Mouse (Mus musculus): ENCODE results near the gene Lim2. TPM values are rescaled to one million over a fixed set of nuclear protein-coding genes. Genes with fewer than 3 reads are reported as not detected.
A peak's percentile ranks its signal among the peaks of the same experiment; 100 is the strongest.

The Lim2 gene
- polyA plus RNA-seq, 1 experiment, result not detected

DNA sequence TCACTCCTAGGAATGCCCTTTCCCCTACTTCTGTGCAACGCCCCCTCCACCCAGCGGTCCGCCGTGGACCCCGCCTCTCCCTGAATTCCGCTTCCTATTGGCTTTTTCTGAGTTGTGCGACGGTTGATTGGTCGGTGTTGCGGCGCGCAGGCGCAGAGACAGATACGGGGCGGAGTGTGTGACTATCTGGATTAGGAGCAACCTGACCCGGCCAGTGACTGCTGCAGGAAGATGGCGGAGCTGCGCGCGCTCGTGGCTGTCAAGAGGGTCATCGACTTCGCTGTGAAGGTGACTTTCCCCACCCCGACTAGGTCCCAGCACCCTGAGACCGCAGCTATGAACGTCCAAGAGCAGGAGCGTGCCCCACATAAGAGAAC is 16.4 kb downstream of the Lim2 start, which contains the start of the genes Etfb and Gm45233:
Gene Etfb, plus strand, starts transcription at position 167 of the 377 bp plus-strand sequence.
Gene Gm45233, plus strand, starts transcription at position 212 of the 377 bp plus-strand sequence.
- DNase-seq (ENCODE audit: low spot score), result peak; percentile 82

DNA sequence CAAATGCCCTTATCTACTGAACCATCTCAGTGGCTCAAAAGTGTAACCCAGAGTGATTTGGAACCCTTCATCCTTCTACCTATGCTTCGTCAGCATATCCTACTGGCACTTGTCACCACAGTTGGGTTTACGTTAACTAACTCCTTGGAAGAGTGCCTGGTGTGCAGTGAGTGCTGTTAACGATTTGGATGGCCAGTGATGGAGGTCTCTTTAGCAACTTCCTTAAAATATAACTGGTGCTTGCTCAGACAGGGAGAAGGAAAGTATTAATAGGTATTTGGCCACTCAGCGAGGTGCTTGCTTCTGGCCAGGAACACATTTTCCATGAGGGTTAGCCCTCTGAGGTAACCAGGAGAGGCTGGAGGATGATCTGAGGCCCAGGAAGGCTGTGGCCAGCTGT is 20.3 kb downstream of the Lim2 start:
- no peak for DNase-seq (ENCODE audit: low spot score)

DNA sequence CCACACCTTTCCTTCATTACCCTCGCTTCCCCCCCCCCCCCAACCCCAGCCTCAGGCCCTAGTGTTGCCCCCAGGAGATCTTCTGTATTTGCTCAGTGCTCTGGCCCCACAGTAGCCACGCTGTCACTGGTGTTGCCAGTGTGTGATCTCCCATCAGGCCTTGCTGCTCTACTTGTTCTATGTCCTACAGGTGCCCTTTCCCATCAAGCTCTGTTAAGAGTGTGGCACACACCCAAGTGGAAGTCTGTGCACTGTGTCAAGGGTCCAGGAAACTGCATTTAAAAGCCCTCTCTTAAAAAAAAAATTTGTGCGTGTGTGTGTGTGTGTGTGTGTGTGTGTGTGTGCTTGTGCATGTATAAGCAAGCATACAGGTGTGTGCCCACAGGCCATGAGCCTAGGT is 20.8 kb downstream of the Lim2 start:
- DNase-seq (ENCODE audit: low spot score), result no peak

DNA sequence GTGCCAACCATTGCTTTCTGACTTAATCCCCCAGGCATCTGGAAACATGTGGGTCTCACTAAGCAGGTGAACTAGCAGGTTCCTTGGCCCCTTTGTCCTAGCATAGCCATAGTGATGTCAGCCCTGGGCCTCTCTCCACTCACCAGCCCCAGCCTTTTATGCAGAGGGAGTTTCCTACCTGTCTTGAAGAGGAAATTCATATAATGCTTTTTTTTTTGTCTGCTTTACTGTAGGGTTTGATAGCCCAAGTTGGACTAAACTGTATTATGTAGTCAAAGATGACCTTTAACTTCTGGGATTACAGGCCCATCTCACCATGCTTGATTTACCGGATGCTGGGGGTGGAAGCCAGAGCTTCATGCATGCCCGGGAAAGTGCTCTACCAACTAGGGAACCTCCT is 22.3 kb downstream of the Lim2 start:
- DNase-seq (ENCODE audit: low spot score), result no peak

DNA sequence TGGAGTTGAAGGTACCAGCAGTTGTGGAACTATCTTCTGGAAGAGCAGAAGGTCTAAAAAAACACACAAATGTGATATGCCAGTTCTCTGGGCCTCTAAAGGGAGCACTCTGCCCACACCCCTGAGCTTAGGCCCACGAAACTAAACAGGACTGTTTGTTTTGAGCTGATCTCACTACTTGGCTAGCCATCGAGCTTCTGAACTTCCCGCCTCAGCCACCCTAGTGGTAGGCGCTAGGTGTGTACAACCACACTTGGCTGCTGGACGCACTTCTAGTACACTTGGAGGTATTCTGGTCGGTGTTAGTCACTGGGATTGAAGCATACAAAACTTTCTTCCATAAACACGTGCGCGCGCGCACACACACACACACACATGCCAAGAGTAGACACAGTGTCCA is 24.3 kb downstream of the Lim2 start:
- no peak for DNase-seq (ENCODE audit: low spot score)

DNA sequence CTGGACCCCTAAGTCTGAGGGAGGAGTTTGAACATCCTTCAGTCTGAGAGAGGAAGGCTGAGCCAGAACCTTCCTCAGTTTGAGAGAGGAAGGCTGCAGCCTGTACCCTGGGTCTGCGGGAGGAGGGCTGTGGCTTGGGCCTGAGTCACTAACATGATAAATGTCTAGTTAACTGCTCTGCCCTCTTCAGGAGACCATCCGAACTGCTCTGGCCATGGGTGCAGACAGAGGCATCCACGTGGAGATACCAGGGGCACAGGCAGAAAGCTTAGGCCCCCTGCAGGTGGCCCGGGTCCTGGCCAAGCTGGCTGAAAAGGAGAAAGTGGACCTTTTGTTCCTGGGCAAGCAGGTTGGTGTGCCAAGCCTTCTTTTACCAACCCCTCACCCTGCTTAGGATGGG is 25.1 kb downstream of the Lim2 start:
- no peak for DNase-seq (ENCODE audit: low spot score)

DNA sequence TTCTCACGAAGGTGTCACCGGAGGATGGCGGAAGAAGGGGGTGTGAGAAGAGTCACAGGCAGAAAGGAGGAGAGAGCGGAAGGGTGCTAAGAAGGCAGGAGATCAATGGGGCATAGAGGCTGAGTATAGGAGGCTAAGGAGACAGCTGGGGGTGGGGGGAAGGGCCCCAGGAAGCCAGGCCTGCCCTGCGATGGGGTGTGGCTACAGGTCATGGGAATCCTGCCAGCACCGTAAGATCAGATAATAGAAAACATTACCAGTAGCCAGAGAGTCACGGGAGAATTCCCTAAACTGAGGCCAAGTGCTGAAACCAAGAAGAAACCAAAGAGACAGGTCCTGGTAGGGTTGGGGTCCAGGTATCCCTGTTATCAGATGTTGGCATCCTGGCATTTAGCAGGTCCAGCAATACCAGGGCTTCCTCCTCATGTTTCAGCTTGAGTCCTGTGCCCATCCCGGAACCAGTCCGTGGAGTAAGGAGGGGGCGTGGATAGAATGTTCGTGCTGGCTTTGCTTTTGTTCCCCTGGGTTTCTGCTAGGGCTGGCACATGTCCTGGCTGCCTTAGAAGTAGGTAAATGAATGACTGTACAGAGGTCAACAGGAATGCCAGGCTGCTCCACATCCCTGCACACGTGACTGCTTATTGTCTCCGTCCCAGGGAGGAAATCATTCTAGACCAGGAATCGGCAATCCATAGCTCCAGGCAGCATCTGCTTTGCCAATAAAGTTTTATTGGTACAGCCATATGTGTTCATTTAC is 26.3 kb downstream of the Lim2 start:
- DNase-seq (ENCODE audit: low spot score), result no peak

DNA sequence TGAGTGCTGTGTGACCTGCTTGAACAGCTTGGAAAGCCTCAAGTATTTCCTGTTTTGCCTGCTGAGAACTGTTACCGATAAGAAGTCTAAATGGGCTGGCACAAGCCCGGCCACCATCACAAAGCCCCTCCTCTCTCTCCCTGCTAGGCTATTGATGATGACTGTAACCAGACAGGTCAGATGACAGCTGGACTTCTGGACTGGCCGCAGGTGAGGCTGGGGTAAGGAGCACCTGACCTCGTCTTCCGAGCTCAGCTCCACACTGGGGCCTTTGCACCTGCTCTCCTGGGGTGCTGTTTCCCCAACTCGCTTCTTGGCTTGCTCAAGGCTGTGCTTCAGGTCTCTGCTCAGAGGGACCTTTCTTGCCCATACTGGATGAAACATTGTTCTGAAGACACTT is 26.9 kb downstream of the Lim2 start:
- DNase-seq (ENCODE audit: low spot score), result no peak

DNA sequence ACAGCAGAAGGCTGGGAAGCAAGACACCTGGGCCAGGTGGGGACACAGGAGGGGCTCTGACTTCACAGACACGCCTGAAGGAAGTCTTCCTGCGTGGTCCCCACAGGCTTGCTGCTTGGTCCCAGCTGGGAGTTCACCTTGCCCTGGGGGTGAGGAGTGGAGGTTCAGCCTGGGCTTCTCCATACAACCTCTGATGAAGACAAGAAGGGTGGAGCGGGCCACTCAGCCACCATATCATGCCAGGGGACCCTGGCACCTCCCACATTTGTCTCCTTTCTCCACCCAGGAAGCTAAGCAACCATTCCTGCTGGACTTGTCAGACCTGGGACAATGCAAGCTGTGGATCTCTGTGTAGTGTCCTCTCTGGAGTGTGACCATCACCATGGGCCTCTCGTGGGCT is 35.4 kb downstream of the Lim2 start, which contains the start of gene Vsig10l:
Gene Vsig10l, plus strand, starts transcription at position 301 of the 400 bp plus-strand sequence.
- DNase-seq (ENCODE audit: low spot score), result no peak

DNA sequence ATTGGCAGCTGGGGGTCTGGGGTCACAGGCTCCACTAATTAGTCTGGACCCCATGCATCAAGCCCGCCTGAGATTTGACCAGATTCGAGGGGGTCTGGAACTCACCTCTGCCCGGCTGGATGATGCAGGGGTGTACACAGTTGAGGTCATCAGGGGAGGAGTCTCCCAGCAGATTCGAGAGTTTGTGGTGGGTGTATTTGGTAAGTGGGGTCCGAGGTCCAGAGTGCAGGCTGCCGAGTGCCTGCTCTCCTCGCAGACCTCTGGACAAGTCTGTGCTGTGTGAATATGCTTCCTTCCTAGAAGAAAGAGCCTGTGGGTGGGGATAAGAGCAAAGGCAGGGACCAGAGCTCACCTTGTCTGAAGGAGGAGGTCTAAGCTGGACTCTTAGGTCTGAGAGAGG is 36.5 kb downstream of the Lim2 start:
- DNase-seq (ENCODE audit: low spot score), result no peak

DNA sequence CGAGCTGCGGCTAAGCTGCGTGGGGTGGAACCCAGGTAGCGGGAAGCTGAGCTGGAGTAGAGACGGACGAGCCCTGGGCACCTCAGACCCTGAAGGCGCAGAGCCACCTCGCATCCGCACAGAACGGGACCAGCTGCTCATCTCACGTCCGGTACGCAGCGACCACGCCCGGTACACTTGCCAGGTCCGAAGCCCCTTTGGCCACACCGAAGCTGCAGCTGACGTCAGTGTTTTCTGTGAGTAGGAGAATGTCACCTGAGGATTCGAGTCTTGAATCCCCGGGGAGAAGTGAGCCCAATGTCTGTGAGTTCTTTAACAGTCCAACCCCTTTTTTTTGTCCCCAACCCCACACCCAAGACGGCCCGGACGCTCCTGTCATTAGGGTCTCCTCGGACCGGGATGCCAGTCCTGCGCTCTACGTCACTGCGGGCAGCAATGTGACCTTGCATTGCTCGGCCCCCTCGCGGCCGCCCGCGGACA is 37.4 kb downstream of the Lim2 start:
- no peak for DNase-seq (ENCODE audit: low spot score)

DNA sequence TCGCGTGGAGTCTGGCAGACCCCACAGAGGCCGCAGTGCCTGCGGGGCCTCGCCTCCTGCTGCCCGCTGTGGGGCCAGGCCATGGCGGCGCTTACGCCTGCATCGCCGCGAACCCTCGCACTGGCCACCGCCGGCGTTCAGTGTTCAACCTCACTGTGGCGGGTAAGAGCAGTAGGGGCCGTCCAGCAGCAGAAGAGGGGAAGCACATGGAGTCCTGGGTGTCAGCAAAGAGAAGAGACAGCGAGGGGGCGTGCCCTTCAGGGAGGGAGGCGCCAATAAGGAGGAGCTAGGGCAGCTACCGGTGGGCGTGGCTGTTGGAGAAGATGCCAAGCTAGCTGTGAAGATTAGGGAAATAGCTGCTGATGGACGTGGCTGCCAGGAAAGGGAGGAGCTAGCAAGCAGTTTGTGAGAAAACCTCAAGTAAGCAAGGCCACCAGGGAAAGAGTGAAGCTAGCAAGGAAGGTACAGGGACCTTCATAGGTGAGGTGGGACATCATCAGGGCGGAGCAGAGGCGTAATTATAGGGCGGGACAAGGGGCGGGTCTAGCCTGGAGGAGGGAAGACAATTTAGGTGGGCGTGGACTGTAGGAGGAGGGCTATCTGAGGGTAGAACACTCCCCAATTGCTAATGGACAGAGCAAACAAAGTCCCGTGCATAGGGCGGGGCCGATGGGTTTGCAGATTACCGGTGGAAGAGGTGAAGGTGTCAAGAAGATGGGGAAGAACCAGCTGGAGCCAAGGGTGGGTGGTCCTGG is 38.1 kb downstream of the Lim2 start:
- DNase-seq (ENCODE audit: low spot score), result peak; percentile 58

DNA sequence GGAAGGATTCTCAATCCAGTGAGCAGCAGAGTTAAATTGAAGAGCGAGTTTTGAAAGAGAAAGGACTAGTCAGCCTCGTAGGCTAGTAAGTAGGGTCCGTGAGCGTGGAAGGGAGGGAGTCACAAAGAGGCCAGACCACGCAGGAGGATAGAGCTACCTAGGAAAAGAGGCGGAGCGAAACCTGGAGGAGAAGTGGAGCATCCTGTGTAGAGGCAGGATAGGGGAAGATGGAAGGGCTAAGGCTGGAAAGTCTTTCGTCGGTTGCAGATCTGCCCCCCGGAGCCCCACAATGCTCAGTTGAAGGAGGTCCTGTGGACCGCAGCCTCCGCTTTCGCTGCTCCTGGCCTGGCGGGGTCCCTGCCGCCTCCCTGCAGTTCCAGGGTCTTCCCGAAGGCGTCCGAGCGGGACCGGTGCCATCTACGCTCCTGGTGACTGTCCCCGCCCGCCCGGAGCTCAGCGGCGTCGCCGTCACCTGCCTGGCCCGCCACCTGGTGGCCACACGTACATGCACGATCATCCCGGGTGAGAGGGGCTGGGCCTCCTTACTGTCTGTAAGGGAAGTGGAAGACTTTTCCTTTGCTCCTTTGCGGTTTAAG is 38.7 kb downstream of the Lim2 start:
- DNase-seq (ENCODE audit: low spot score), result peak; percentile 71

DNA sequence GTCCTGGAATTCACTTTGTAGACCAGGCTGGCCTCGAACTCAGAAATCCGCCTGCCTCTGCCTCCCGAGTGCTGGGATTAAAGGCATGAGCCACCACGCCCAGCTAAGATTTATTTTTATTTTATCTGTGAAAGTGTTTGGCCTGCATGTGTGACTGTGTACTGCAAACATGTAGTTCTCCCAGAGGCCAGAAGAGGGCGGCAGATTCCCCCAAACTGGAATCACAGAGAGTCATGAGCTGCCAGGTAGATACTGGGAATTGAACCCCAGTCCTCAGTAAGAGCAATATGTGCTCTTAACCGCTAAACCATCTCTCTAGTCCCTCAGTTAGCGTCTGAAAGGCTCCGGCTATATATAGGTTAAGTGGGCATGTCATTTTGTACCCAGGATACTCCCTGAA is 42.9 kb downstream of the Lim2 start:
- no peak for DNase-seq (ENCODE audit: low spot score)

DNA sequence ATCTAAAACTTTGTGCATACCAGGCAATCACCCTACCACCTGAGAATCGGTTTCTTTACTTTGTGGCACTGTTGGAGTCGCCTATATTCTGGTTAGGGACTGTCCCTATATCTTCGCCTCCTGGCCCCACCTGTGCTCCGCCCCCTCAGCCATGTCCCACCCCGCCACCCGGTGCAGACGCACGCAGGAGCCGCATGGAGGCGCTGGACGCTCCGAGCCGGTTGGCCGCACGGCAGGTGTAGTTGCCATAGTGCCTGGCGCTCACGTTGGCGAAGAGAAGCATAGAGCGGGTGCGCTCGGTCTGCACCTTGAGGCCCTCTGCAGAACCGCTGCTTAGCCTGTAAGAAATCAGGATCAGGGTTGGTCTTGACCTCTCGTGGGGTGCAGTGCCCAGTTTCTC is 48.2 kb downstream of the Lim2 start:
- DNase-seq (ENCODE audit: low spot score), result no peak

DNA sequence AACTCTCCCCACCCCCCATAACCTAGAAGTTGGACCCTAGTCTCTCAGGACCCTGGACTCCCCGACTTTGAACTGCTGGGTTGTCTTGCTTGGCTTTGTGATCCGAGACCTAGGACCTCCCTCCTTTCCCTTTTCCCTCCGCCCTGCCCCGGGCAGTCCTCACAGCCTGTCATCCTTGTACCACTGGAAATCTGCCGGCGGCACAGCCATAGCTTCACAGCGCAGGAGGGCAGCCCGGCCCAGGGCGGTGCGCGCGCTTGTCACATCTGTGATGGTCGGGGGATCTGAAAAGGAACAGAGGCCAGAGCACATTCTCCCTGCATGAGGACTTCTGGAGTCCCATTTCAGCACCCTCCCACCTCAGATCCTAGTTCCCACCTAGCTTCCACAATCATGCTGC is 48.9 kb downstream of the Lim2 start:
- DNase-seq (ENCODE audit: low spot score), result no peak

DNA sequence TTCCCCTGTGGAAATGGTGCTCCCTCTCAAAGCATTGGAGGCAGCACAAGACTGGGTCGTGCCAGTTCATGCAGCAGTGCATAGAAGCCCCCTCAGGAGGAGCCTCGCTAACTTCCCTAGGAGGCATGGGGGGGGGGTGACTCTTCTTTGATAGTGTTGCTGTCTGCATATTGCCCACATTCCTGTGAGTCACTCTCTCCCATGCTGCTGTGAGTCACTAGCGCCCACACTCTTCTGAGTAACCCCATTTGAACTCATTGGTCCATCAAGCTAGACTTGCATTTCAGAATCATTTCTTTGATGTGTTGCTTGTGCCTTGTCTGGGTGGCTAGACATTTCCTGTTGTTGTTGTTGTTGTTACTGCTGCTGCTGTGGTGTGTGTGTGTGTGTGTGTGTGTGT is 53.7 kb downstream of the Lim2 start:
- no peak for DNase-seq (ENCODE audit: low spot score)

DNA sequence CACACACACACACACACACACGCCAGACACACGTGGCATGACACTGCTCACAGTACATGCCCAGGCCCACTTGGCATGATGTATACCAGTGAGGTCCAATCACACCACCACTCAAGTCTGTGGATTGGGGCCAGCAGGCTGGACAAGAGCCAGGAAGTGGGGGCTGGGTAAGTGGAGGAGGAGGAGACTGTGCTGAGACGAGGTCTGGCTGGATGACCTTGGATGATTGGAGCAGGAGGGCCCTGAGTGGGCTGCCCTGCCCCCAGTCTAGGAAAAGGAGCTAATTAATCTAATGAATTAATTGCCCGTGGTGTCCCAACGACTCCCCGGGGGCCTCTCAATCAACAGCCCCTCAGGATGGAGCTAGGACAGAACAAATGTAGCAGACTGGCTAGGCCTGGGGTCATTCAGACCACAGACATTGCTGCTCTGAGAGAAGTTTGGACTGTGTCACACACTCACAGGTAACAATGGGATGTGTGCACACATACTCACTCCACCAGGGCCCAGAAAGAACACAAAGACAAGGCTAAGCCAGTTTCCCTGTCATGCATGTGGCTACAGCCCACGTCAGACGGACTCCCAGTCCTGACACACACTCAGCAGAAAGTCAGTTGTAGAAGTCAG is 54.7 kb downstream of the Lim2 start:
- DNase-seq (ENCODE audit: low spot score), result no peak

DNA sequence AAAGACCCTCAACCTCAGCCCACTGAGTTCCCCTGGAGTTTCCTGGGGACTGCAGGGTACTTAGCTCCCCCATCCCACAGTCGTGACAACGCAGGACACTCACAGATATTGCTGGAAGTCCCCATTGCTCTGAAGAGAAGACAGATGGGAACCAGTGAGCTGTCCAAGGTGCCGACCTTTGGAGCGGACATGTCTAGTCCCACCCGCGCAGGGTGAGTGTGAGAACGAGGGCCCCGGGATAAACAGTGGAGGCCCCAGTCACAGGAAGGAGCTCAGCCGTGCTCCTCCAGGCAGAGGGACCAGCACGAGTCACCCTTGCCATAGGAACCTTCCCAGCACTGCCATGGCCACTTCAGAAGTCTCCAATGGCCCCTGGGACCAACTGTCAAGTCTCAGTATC is 55.8 kb downstream of the Lim2 start:
- DNase-seq (ENCODE audit: low spot score), result no peak

All from urinary bladder, adult 2 months (tissue).